Mouse (Mus musculus) brain, embryonic 18.5 days (tissue): ENCODE measurements at regions not wholly inside any gene's neighbourhood (a gene's known extent, or its start where the extent isn't known, plus 50 kb on each side); places are given as distances from the start of the nearest gene placed in this dataset.

Experiments
- DNase-seq: peaks from one replicate; pipeline ENCODE4 v3.0.0-alpha.2; 2012; ENCODE audit warnings: low read depth, low spot score

DNA sequence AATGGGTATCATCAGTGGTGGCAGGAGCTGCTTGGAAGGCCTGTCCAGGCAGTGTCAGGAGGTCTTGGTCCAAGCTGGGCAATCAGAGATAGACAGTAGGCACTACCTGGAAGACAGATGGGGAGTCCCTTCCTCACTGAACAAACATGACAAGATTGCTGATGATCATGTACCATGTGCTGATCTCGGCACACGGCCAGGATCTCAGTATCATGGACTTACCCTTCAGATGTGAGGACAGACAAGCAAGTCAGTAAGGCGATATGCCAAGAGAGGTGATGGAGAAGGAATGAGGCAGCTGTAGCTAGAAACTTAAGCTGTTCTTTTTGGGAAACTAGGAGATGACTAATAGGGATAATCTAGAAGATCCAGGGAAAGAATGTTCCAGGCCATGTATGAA is 238.2 kb downstream of the Rybp start:
- no peak for DNase-seq

DNA sequence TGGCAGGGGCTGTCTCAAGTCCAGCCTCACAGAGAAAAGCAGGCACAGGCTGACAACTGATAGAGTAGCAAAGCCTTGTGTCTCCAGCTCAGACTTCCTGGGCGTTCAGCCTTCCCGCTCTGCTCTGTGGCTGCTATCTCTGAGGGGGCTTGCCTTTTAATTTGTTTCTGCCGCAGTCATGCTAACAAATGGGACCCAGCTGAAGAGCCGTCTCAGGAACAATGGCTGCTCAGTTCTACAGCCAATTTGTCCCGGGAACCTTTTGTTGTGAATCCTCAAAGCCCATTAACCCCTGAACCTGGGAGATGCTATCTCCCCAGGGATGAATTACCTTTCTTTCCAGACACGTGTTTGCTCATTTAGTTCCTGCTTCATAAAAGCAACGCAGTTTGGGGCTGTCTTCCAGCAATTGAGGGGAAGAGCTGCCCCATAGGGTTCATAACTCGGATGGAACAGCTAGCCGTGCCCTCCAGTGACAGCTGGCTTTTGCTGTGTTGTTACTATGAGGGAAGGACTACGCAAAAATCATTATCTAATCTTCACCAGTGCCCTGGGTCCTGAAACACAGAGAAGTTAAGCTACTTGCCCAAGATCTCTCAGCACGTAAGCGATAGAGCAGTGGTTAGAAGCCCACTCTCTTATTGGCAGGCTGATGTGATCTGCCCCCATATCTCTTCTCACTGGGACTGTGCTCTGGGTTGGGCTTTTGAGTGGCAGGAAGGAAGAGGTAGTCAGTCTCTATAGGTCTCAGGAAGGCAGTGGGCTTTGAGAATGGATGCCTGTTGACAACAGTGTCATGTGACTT is 240.9 kb downstream of the Rybp start:
- DNase-seq, result no peak

DNA sequence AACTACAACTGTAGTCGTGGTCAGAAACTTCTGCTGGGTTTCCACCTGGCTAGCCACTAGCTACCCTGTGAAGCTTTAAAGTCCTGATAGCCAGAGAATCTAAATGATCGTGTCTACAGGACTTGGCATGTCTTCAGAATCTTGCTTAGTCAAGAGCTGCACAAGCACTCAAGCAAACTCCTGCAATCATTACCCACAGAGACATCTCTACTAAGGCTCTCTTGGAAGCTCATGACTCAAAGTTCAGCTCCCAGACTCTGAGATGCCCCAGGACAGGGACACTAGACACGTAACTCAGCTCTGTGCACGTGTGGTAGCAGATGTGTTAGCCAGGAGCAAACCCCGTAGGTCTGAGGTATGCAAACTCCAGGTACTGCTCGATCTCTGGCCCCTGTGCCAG is 242.2 kb downstream of the Rybp start:
- DNase-seq, result no peak

DNA sequence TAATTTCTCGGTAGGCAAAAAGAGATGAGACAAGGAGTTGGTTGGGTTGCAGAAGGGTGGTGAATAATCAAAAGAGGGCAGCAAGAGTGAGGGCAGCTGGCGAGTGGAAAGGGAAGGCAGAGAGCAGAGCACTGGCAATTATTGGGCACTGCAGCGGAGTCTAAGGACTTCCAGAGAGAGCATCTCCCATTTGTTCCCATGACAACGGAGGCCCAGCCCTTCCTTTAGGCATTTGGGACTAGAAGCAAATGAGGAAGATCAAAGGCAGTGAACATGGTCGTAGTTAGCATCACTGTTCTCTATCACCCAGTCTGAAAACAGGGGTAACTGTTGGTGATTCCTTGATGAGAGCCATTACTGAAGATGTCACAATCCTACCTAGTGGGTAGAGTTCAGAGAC is 246.1 kb downstream of the Rybp start:
- no peak for DNase-seq

DNA sequence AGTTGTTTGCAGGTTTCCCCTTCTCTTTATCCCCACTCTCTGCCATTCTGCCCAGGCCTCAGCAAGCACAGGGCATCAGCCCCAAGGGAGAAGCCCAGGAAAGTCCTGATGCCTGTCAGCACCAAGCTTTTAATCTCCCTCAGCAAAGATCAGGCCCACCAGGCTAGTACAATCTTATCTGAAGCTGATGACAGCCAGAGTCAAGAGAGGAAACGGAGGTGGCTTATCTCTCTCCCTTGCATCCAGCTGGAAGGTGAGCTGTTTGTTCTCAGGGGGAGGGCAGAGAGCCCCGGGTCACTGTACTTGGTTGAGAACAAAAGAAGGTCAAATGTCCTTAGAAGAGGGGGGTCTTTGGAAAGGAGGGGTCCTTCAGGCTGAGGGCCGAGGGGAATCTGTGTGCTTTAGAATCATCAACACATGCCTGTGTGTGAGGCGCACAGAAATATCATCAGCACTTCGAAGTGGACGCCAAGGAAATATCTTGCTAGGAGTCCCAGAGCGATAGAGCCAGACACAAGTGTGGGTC is 246.8 kb downstream of the Rybp start:
- DNase-seq, result no peak

DNA sequence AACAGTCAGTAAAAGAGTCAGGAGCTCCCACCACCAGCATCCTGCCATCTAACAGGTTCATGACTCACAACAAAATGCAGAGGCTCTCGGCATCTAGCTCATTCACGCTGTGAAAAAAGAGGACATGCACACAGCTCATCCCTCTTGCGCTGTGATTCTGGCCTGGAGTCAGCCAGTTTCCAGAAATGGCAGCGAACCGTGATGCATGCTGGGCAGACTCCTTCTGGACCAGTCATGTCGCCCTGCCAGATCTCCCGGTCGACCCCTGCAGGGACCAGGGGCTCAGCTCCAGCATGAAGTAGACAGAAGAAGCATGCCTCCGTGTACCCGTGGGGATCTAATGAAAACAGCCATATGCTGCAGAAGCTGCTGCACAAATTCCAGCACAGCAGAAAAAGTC is 254.6 kb downstream of the Rybp start:
- DNase-seq, result no peak

DNA sequence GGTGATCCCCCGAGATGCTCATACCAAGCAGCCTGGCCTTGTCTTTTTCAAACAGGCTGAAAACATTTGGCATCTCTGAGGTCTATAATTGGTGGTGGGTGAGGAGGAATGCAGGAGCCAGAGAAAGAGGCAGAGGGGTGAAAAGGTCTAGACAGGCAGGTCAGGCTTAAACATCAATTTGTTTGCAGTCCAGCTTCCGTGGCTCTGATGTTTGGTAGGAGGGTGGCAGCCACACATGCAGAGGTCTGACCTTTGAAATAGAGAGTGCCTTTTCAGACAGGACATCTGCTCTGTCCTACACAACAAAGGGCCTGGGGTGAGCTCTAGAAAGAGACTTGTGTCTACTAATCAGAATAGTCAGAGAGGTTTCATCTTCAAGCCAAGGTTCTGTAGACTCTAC is 256.8 kb downstream of the Rybp start:
- no peak for DNase-seq

DNA sequence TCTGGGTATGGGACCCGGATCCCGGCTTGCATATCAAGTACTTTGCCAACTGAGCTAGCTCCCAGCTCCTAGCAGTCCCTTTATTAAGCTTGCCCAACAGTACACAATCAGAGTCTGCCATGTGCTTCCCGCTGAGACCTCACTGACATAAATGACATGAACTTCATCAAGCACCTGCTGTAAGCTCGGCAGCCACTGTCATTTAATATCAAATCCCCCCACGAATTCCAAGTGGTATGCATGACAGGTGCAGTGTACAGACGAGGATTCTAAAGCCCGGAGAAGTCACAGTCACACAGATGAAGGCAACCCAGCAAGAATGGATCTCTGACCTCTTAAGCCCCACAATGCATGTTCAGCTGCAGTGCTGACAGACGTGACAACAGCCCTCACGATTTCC is 257.3 kb downstream of the Rybp start:
- DNase-seq, result no peak

DNA sequence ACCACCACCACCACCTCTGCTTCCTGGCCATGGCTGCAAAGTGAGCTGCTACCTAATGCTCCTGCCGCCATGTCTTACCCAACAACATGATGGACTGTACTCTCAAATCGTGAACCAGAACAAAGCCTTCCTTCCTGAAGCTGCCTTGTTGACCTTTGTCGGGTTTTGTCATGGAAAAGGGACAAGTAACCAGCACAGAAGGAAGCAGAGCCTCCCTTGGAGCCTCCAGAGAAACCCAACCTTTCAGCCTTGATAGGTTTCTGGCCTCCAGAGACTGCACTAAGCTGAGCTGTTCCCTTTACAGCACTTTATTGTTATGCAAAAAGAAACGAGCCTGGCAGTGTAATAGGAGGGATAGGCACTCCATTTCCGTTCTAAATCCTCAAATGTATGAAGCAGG is 259.8 kb downstream of the Rybp start:
- no peak for DNase-seq

DNA sequence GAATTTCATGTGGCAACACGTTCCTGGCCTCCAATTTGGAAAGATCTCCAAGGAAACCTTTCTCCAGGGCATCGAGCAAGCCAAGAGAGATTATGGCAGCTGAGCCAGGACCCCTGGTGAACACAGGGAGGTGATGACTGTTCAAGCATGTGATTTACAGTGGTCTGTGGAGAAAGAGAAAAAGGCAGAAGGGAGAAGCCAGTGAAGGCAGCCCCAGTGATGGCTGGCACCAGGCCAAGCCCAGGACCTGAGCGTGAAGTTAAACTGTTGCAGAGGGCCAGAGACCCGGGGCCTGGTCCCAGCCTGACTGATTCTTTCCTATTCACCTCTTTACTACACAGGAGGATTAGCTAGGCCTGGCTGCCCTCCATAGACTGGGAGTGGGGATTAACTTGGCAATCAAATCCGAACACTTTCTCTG is 261.7 kb downstream of the Rybp start:
- DNase-seq, result no peak

DNA sequence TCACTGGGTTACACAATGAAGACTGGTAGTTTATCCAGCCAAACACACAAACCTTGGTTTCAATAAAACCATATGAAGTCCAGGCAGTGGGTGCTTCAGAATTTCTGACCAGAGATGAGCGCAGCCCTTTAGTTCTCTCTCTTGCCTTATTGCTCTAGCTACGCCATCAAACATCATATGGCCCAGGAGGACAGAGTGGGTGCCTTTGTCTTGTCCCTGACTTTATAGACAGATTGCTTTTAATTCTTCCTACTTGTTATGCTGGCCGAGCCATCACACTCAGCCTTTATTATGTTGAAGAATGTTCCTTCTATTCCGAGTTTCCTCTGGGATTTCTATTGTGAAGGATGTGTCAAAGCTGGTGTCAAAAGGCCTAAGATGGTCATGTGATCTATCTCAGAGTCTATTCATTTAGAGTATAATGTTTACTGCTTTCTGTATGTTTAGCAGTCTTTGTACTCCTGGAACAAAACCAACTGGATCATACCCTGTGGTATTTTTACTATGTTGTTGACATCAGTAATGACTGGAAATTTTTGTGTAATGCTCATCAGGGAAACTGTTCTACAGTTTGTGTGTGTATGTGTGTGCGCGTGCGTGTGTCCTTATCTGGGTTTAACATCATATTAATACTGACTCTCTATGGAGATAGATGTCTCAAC is 263.7 kb downstream of the Rybp start:
- DNase-seq, result no peak

DNA sequence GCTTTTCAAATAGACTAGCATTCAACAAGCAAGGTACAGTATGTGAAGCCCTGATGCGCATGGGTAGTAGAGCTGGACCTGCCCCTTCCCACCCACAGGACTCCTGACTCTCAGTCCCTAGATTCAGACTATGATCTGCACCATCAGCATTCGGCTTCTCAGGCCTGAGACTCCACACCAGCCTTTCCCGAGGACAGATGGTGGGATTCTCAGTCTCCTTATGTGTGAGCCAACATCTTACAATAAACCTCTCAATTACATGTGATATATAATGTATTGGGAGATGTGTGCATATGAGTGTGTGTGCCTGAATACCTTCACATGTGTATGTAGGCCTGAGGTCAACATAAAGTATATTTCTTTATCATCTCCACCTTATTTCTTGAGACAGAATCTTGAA is 268.3 kb downstream of the Rybp start:
- no peak for DNase-seq

DNA sequence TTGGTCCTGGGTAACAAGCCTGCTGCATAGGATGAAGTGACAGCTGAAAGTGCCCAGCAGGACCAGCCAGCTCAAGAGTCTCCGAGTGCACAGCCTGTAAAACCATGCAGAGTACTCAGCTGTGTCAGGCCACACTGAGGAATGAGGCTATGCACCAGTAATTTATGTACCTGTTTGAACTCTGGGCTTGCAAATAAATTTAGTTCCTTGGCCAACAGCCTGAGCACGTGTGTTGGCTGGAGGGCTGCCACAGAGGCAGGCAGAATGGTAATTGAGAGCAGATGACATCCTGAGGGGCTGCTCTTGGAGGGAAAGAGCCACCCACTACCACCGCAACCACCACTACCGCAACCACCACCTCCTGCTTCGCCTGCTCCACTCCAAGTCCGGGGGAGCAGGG is 273.3 kb downstream of the Rybp start:
- DNase-seq, result no peak

DNA sequence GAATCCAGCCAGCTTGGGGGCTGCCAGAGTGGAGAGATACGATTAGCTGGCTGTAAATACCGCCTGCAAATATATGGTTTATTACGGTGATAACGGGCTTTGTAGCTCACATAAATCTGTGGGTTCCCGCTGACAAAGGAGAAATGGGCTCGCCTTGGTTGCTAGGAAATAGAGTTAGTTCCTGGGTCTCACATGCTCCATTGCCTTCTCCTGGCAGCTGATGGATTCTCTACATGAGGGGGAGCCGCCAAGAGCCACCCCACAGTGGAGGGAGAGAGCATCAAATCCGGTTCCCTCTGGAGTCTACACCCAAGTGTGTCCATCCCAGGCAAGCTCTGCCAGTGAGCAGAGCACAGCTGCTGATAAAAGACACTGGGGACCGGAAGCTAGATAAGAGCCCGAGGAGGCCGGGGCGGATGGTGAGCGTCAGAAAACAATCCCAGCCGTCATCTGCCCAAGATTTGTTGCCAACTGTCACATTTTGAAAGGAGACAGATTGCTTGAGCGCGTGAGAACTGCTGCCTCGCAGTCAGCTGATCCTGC is 275.7 kb downstream of the Rybp start:
- peak; percentile 52 for DNase-seq

DNA sequence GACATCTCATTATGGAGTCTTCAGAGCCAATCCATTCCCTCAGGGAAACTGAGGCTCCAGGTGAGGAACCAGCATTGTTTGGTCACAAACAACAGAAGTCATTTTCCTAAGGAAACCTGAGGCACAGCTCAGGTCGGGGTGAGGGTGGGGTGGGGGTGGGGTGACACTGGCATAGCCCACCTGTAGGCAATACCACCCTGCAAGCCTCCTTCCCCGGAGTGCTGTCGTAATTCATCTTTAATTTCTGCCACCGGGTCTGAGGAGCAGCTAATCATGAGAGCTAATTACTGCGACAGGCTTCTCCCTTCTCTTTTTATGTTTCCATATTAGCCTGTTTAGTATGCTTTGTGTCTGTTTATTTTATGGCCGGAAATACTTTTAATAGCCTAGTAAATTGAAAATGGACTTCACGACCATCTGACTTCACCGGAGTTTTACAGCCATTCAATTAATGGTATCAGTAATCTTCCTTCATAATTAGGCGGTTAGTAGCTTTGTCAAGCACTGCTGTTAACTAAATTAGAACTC is 276.3 kb downstream of the Rybp start:
- DNase-seq, result no peak

DNA sequence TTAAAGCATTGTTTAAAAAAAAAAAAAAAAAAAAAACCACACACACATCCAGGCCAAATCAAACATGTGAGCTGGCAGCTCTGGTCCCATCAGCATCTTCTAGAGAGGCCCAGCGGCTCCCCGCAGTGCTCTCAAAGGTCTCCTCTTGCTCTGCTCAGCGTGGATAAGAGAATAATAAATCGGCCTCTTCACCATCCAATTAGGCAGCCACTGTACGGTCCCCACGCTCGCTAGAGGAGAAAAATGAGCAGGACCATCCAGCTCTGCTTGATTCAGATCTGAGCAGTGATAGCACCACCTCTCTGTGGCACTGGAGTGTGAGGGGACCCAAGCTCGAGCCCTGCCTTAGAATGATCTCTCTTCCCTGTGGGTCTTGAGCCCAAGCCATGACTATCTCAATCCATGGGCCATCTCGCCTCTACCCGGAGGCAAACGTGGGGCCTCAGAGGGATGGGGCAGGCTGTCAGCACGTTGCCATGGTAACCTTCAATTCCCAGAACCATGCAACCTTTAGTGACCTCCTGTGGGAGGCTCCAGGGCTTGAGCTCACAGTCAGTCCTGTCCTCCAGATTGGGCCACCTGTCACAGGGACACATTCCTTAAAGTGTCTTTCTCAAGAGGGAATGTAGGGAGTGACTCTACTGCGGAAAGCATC is 273.6 kb upstream of the Prok2 start:
- DNase-seq, result no peak

DNA sequence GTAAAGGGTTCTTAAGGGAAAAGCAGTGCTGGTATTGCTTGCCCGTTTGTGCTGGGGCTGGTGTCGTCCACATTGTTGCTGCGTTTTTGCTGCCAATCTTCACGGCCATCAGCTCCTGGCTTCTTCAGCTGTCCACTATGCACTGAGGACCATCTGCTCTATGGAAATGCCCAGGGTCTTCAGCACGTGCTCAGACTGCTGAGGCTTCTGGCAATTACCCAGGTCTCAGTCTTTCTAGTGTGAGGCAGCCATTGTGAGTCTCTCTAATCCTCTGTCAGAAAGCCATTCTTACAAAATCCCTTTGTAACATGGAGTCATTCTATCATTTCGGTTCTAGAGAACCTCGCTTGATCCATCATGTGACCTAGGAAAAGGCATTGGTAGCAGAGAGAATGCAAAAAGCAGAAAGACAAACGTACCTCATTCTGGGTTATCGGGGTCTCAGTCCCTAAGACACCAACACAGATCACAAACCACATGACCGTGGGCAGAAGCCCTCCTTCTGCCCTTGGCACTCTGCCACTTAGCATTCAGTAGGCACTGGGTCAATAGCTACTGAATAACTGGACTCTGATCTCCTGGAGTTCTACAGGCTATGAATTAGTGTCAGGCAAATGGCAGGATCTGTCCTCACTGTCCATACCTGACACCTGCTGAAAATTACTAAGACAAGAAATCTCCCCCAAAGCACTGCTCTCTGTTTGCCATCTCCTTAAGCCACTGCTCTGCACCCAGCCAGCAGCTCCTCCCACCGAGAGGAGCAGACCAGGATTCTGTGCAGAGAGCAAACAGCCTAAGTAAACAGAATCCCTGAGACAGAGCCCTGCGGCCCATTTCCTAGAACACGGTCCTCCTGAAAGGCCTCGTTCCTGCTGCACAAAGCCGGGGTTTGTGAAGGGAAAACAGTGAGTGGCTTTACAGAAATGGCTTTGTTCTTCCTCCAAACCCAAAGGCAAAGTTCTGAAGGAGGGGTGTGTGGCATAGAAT is 270.1 kb upstream of the Prok2 start:
- no peak for DNase-seq

DNA sequence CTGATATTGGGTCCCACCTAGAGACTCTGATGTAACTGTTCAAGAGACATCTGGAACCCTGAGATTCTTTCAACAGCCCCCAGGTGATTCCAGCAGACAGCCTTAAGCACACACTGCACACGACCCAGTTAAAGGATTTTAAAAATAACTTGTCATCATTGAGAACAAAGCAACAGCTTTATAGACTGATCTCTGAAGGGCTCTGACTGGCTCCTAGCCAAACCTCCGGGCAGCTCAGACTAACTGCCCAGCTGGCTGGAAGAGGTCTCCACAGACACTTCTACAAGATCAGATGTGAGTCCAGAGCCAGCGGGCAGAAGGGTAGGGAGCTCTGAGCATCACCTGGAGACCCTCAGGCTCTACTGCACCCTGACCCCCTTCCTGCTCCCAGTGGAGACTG is 267.8 kb upstream of the Prok2 start:
- DNase-seq, result no peak

DNA sequence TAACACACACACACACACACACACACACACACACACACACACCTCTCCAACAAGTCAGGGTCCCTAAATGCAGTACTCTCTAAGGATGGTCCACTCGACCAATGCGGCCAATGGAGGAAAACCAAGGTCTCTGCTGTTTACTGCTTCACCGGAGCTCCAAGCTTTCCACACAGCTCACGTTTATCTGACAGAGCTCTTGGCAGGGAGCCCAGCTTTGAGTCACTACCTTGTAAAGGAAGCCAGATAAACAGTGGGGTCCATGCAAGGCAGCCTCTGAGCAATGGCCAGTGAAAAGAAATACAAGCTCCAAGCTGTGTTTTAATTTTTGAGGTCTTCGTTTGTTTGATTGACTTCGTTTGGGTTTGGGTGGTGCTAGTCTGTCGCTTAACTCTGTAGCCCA is 264.9 kb upstream of the Prok2 start:
- no peak for DNase-seq

DNA sequence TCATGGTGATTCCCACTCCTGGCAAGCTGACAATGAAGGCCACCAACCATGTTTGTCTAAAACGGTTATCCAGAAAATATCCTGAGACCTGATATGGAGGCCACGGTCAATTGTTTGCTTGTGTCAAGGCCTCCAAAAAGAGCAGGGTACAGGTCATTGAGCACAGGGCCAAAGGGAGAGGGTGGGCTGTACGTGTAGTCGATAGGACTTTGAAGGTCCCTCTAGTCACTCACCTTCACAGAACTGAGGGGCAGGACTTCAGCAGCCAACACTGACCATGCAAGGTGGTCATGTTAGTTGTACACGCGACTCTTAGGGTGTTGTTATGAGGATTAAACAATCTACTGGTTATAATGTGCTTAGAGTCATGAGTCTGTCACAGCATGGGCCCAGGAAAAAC is 264.4 kb upstream of the Prok2 start:
- DNase-seq, result no peak

DNA sequence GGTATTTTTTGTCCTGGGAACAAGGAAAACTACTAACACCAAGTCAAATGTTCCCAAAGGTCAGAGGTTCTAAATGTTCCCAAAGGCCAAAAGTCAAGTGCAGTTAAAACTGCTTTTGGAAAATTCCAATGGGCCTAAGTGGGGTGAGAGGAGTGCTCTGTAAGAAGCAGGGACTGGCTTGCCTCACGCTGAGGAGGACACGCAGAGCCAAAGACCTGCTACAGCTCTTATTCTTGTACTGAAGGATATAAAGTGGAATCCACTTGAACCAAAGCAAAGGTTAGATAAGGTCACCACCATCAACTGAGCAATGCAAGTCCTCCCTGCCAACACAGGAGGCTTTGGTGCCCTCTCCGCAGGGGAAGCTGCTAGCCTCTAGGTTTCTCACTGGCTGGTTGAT is 260.3 kb upstream of the Prok2 start:
- DNase-seq, result no peak
